Mouse (Mus musculus) embryonic facial prominence, embryonic 12.5 days (tissue): Measurements from ENCODE around the gene Gemin7. TPM values are rescaled to one million over a fixed set of nuclear protein-coding genes. Genes with fewer than 3 reads are reported as not detected.

Experiments used
- ATAC-seq: fragments of 200-750 bp; cut with Nextera tagmentation; 2 replicates; pipeline ENCODE4 v1.8.0; 2017; ENCODE audit not compliant: insufficient number of reproducible peaks, insufficient read depth, low FRiP score, low TSS enrichment
- H3K27ac ChIP-seq: fragments of 300-500 bp; sonication (generic); 2 replicates; pipeline ENCODE4 v1.5.1; 2016; ENCODE audit warnings: mild to moderate bottlenecking
- H3K27me3 ChIP-seq: fragments of 300-500 bp; sonication (generic); 2 replicates; pipeline ENCODE4 v1.6.1; 2016; ENCODE audit warnings: mild to moderate bottlenecking, moderate library complexity
- H3K36me3 ChIP-seq: fragments of 300-500 bp; sonication (generic); 2 replicates; pipeline ENCODE4 v1.6.1; 2016; ENCODE audit warnings: mild to moderate bottlenecking
- H3K4me1 ChIP-seq: fragments of 300-500 bp; sonication (generic); 2 replicates; pipeline ENCODE4 v1.6.1; 2016
- H3K4me2 ChIP-seq: fragments of 300-500 bp; sonication (generic); replicated peaks from 2 replicates; pipeline ENCODE4 v1.6.1; 2016; ENCODE audit warnings: mild to moderate bottlenecking, moderate library complexity
- H3K4me3 ChIP-seq: fragments of 300-500 bp; sonication (generic); 2 replicates; pipeline ENCODE4 v1.5.1; 2016; ENCODE audit warnings: mild to moderate bottlenecking
- H3K9ac ChIP-seq: fragments of 300-500 bp; sonication (generic); 2 replicates; pipeline ENCODE4 v1.6.1; 2016; ENCODE audit warnings: mild to moderate bottlenecking, moderate library complexity
- H3K9me3 ChIP-seq: fragments of 300-500 bp; sonication (generic); 2 replicates; pipeline ENCODE4 v1.6.1; 2016; ENCODE audit warnings: mild to moderate bottlenecking, moderate library complexity
- WGBS: fragments of 180-500 bp; shearing (Covaris S2); methylation state at CpG from one replicate; pipeline ENCODE4 v1.1.7; 2016; 5-methylcytosine and 5-hydroxymethylcytosine counted together
- polyA plus RNA-seq: library from polyadenylated mRNA; unstranded; fragments of >200 nt; fragmentation: Nextera tagmentation; extraction: Ambion mirVana; gene quantifications from 2 replicates; pipeline ENCODE4 v1.2.1, GENCODE M21; 2016

Gemin7 gene
- polyA plus RNA-seq, 1 experiment from 2014 or later = 150 TPM

GRCm38 (mm10) chr7:19575559-19575958, 1.8 kb downstream of the Gemin7 start:
- WGBS = 66% methylated on average over 3 of the region's 3 CpGs
- H3K9ac ChIP-seq = no peak overlapping the region
- H3K4me1 ChIP-seq = peaks cover 22% of the 10 kb centered on the region; the same call in 1 of the 2 replicates

GRCm38 (mm10) chr7:19573776-19574140, 3.6 kb downstream of the Gemin7 start:
- H3K27me3 ChIP-seq = peaks cover 41% of the 10 kb centered on the region
- peak overlapping the region; percentile 81 for H3K4me3 ChIP-seq
- H3K4me2 ChIP-seq = peak overlapping the region; percentile 76
- peaks cover 21% of the 10 kb centered on the region; the same call in 1 of the 2 replicates for H3K4me1 ChIP-seq
- 28% methylated on average over 16 of the region's 16 CpGs for WGBS
- H3K36me3 ChIP-seq = peaks cover 21% of the 10 kb centered on the region
- H3K9me3 ChIP-seq = no peaks in the 10 kb centered on the region
- no peak for ATAC-seq
- peak overlapping the region; percentile 82 for H3K27ac ChIP-seq
- peak overlapping the region; percentile 86 for H3K9ac ChIP-seq

More at GRCm38 (mm10) chr7:19575559-19575958, 1.8 kb downstream of the Gemin7 start:
- Histone ChIP-seq H3K36me3 (peaks cover 12% of the 10 kb centered on the region), H3K4me3 (no peak overlapping the region), H3K4me2 (no peak overlapping the region), H3K9me3 (no peaks in the 10 kb centered on the region), H3K27me3 (peaks cover 44% of the 10 kb centered on the region), H3K27ac (no peak overlapping the region)
- no peak for ATAC-seq

- under 1% methylated on average over 53 of the region's 53 CpGs for WGBS
- Histone ChIP-seq H3K36me3 (peaks cover 23% of the 10 kb centered on the region), H3K9me3 (no peaks in the 10 kb centered on the region)
These were observed 4.2 kb downstream of the Gemin7 start for GRCm38 (mm10) chr7:19572926-19573775.

GRCm38 (mm10) chr7:19569647-19570046, 7.7 kb downstream of the Gemin7 start:
- Histone ChIP-seq H3K4me3 (no peak overlapping the region), H3K9me3 (peaks cover 2% of the 10 kb centered on the region; the same call in 1 of the 2 replicates), H3K27ac (no peak overlapping the region), H3K4me2 (no peak overlapping the region), H3K4me1 (peaks cover 9% of the 10 kb centered on the region; the same call in 1 of the 2 replicates), H3K27me3 (peaks cover 4% of the 10 kb centered on the region; the same call in 1 of the 2 replicates), H3K36me3 (peaks cover 38% of the 10 kb centered on the region), H3K9ac (no peak overlapping the region)
- WGBS = 77% methylated on average over 3 of the region's 3 CpGs
- ATAC-seq = no peak

More at GRCm38 (mm10) chr7:19572926-19573775, 4.2 kb downstream of the Gemin7 start:
- peak overlapping the region; percentile 81 for H3K4me3 ChIP-seq
- ATAC-seq = peak; percentile 62; the same call in 1 of the 2 replicates
- peak overlapping the region; percentile 82 for H3K27ac ChIP-seq
- H3K4me2 ChIP-seq = peak overlapping the region; percentile 76
- H3K9ac ChIP-seq = peak overlapping the region; percentile 86
- H3K27me3 ChIP-seq = peaks cover 35% of the 10 kb centered on the region
- H3K4me1 ChIP-seq = peaks cover 18% of the 10 kb centered on the region; the same call in 1 of the 2 replicates

GRCm38 (mm10) chr7:19567426-19567825, 10.0 kb downstream of the Gemin7 start:
- H3K4me2 ChIP-seq = no peak overlapping the region
- H3K4me1 ChIP-seq = peaks cover 15% of the 10 kb centered on the region; the same call in 1 of the 2 replicates
- 90% methylated on average over 8 of the region's 8 CpGs for WGBS
- no peak overlapping the region for H3K27ac ChIP-seq
- H3K4me3 ChIP-seq = no peak overlapping the region
- peaks cover 6% of the 10 kb centered on the region; the same call in 1 of the 2 replicates for H3K9me3 ChIP-seq
- no peaks in the 10 kb centered on the region for H3K27me3 ChIP-seq
- no peak for ATAC-seq
- no peak overlapping the region for H3K9ac ChIP-seq
- peaks cover 44% of the 10 kb centered on the region for H3K36me3 ChIP-seq

GRCm38 (mm10) chr7:19565803-19566202, 11.6 kb downstream of the Gemin7 start:
- no peaks in the 10 kb centered on the region for H3K27me3 ChIP-seq
- no peak overlapping the region for H3K4me3 ChIP-seq
- H3K9me3 ChIP-seq = peaks cover 6% of the 10 kb centered on the region; the same call in 1 of the 2 replicates
- peaks cover 12% of the 10 kb centered on the region for H3K4me1 ChIP-seq
- peaks cover 44% of the 10 kb centered on the region for H3K36me3 ChIP-seq
- 92% methylated on average over 2 of the region's 2 CpGs for WGBS
- H3K9ac ChIP-seq = no peak overlapping the region
- H3K27ac ChIP-seq = no peak overlapping the region
- ATAC-seq = no peak
- no peak overlapping the region for H3K4me2 ChIP-seq

- 97% methylated on average over 4 of the region's 4 CpGs for WGBS
- no peak for ATAC-seq
- no peak overlapping the region for H3K27ac ChIP-seq
- no peak overlapping the region for H3K4me2 ChIP-seq
- peaks cover 6% of the 10 kb centered on the region; the same call in 1 of the 2 replicates for H3K9me3 ChIP-seq
- H3K4me3 ChIP-seq = no peak overlapping the region
- peaks cover 25% of the 10 kb centered on the region for H3K4me1 ChIP-seq
- H3K36me3 ChIP-seq = peaks cover 30% of the 10 kb centered on the region
- H3K9ac ChIP-seq = no peak overlapping the region
- H3K27me3 ChIP-seq = no peaks in the 10 kb centered on the region
These were observed 12.9 kb downstream of the Gemin7 start for GRCm38 (mm10) chr7:19564455-19564854.

- Histone ChIP-seq H3K4me2 (no peak overlapping the region), H3K27me3 (no peaks in the 10 kb centered on the region), H3K4me1 (peaks cover 31% of the 10 kb centered on the region), H3K9me3 (peaks cover 6% of the 10 kb centered on the region; the same call in 1 of the 2 replicates), H3K4me3 (no peak overlapping the region), H3K9ac (no peak overlapping the region), H3K36me3 (peaks cover 25% of the 10 kb centered on the region), H3K27ac (no peak overlapping the region)
- ATAC-seq = no peak
- WGBS = 84% methylated on average over 3 of the region's 3 CpGs
These were observed 13.5 kb downstream of the Gemin7 start for GRCm38 (mm10) chr7:19563884-19564283.

- WGBS = 1% methylated on average over 19 of the region's 19 CpGs
- H3K36me3 ChIP-seq = peaks cover 25% of the 10 kb centered on the region
- no peaks in the 10 kb centered on the region for H3K27me3 ChIP-seq
- peak within 1 kb of the TSS; percentile 94 for H3K9ac ChIP-seq
- H3K4me3 ChIP-seq = peak within 1 kb of the TSS; percentile 91
- peak within 1 kb of the TSS; percentile 89 for H3K4me2 ChIP-seq
- ATAC-seq = no peak
- H3K27ac ChIP-seq = peak within 1 kb of the TSS; percentile 91
- peaks cover 39% of the 10 kb centered on the region for H3K4me1 ChIP-seq
- peaks cover 6% of the 10 kb centered on the region; the same call in 1 of the 2 replicates for H3K9me3 ChIP-seq
These were observed 14.6 kb downstream of the Gemin7 start, which contains the start of gene Ppp1r37 for GRCm38 (mm10) chr7:19562643-19563410. Ppp1r37 (minus strand) TSS chr7:19563076.

GRCm38 (mm10) chr7:19561765-19562642, 15.4 kb downstream of the Gemin7 start:
- H3K36me3 ChIP-seq = peaks cover 27% of the 10 kb centered on the region
- WGBS = under 1% methylated on average over 102 of the region's 102 CpGs
- peak overlapping the region; percentile 94 for H3K9ac ChIP-seq
- peak overlapping the region; percentile 91 for H3K27ac ChIP-seq
- peak overlapping the region; percentile 89 for H3K4me2 ChIP-seq
- ATAC-seq = peak; percentile 74; the same call in 1 of the 2 replicates
- H3K9me3 ChIP-seq = peaks cover 6% of the 10 kb centered on the region; the same call in 1 of the 2 replicates
- no peaks in the 10 kb centered on the region for H3K27me3 ChIP-seq
- peak overlapping the region; percentile 91 for H3K4me3 ChIP-seq
- H3K4me1 ChIP-seq = peaks cover 39% of the 10 kb centered on the region
